Mouse (Mus musculus): ENCODE results near the gene Irgq.

DNA sequence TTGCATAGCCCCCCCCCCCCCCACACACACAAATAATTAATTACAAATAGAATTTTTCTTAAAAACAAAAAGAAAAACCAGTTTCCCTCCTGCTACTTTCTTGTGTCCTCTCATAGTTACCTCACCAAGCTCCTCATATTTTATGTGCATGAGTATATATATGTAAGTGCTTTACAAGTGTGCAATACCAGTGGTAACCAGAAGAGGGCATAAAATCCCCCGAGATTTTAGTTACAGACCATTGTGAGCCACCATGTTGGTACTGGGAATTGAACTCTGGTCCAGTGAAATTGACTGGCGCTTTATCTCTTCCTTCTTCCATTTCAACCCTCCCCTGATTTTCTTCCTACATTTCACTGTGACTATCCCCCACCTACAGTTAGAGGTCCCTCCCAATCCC lies 14.0 kb downstream of the Irgq start:
- TF ChIP-seq USF1 (IDR thresholded peaks at IDR 0.05; ENCODE audit: low read depth, low read length) (no peak), CTCF (conservative IDR thresholded peaks at IDR 0.05 in 1 of 2, IDR thresholded peaks at IDR 0.05 in 1 of 2; ENCODE audit: low read depth in 2 of 2, low read length in 2 of 2) (peak; percentile 28 to 39; a peak in 3 of 4 replicates), CHD2 (IDR thresholded peaks at IDR 0.05; ENCODE audit: low read length) (no peak), HCFC1 (IDR thresholded peaks at IDR 0.05; ENCODE audit: low read depth, low read length) (no peak), ELF1 (IDR thresholded peaks at IDR 0.05; ENCODE audit: low read depth, low read length) (no peak), MAZ (IDR thresholded peaks at IDR 0.05; ENCODE audit: low read depth, low read length) (no peak), EP300 (IDR thresholded peaks at IDR 0.05; ENCODE audit: low read length) (no peak), ZKSCAN1 (IDR thresholded peaks at IDR 0.05; ENCODE audit: borderline replicate concordance, low read depth, low read length) (no peak), SMC3 (IDR thresholded peaks at IDR 0.05; ENCODE audit: low read depth, low read length) (no peak; the same call in none of the 2 replicates), MAFK (IDR thresholded peaks at IDR 0.05; ENCODE audit: insufficient replicate concordance, low read length) (no peak), POLR2A (IDR thresholded peaks at IDR 0.05; ENCODE audit: low read depth, low read length) (no peak), ZNF384 (IDR thresholded peaks at IDR 0.05; ENCODE audit: low read depth, low read length) (no peak)

Data from CH12.LX (cell line).